Mouse (Mus musculus): ENCODE data around the gene Pnp. TPM values are rescaled to one million over a fixed set of nuclear protein-coding genes. Genes with fewer than 3 reads are reported as not detected.
A peak's percentile ranks its signal among the peaks of the same experiment; 100 is the strongest.
"Not testable (repeated sequence)": the region's sequence is repeated elsewhere in the genome, so short reads cannot be mapped to it uniquely, and the experiment has no call there.

The Pnp gene
- polyA plus RNA-seq, 1 experiment from 2014 or later = 28.2 TPM

- no peak within 1 kb of the TSS for H3K4me2 ChIP-seq (ENCODE audit: low read length)
- no peaks in the 10 kb centered on the region for H3K9me3 ChIP-seq (replicated peaks; ENCODE audit: control insufficient read depth, low read length)
- no peak within 1 kb of the TSS for H3K4me3 ChIP-seq (ENCODE audit: low read depth, low read length)
- H3K27ac ChIP-seq (ENCODE audit: low read depth, low read length) = no peak within 1 kb of the TSS
- H3K27me3 ChIP-seq (replicated peaks; ENCODE audit: control insufficient read depth, insufficient read depth, low read length) = no peaks in the 10 kb centered on the region
- no peak within 1 kb of the TSS for H3K9ac ChIP-seq (ENCODE audit: low read length)
- 92% methylated on average over 8 of the region's 8 CpGs for WGBS
- H3K36me3 ChIP-seq (ENCODE audit: control insufficient read depth, insufficient read depth, low read length) = no peaks in the 10 kb centered on the region
- ATAC-seq (no peak), DNase-seq (ENCODE audit: low spot score) (no peak)
- H3K4me1 ChIP-seq (ENCODE audit: control insufficient read depth, insufficient read depth, low read length) = no peaks in the 10 kb centered on the region
Observed at GRCm38 (mm10) chr14:51007152-51007801, 76.4 kb downstream of the Pnp start, which contains the start of gene Rnase10. Gene Rnase10, plus strand, starts transcription at chr14:51007751.

GRCm38 (mm10) chr14:51007914-51008713 is 77.2 kb downstream of the Pnp start:
- peak; percentile 35 for DNase-seq (ENCODE audit: low spot score)
- no peak overlapping the region for H3K27ac ChIP-seq (ENCODE audit: low read depth, low read length)
- H3K9ac ChIP-seq (ENCODE audit: low read length) = no peak overlapping the region
- no peak overlapping the region for H3K4me2 ChIP-seq (ENCODE audit: low read length)
- no peaks in the 10 kb centered on the region for H3K27me3 ChIP-seq (replicated peaks; ENCODE audit: control insufficient read depth, insufficient read depth, low read length)
- H3K4me1 ChIP-seq (ENCODE audit: control insufficient read depth, insufficient read depth, low read length) = no peaks in the 10 kb centered on the region
- WGBS = 85% methylated on average over 13 of the region's 13 CpGs
- H3K9me3 ChIP-seq (replicated peaks; ENCODE audit: control insufficient read depth, low read length) = no peaks in the 10 kb centered on the region
- H3K36me3 ChIP-seq (ENCODE audit: control insufficient read depth, insufficient read depth, low read length) = no peaks in the 10 kb centered on the region
- H3K4me3 ChIP-seq (ENCODE audit: low read depth, low read length) = no peak overlapping the region
- ATAC-seq = no peak; the same call in 1 of the 2 replicates

- Histone ChIP-seq H3K4me2 (ENCODE audit: low read length) (no peak overlapping the region), H3K36me3 (ENCODE audit: control insufficient read depth, insufficient read depth, low read length) (no peaks in the 10 kb centered on the region), H3K4me3 (ENCODE audit: low read depth, low read length) (no peak overlapping the region), H3K9ac (ENCODE audit: low read length) (no peak overlapping the region), H3K4me1 (ENCODE audit: control insufficient read depth, insufficient read depth, low read length) (no peaks in the 10 kb centered on the region), H3K9me3 (replicated peaks; ENCODE audit: control insufficient read depth, low read length) (no peaks in the 10 kb centered on the region), H3K27ac (ENCODE audit: low read depth, low read length) (no peak overlapping the region), H3K27me3 (replicated peaks; ENCODE audit: control insufficient read depth, insufficient read depth, low read length) (no peaks in the 10 kb centered on the region)
- no peak for DNase-seq (ENCODE audit: low spot score)
- 93% methylated on average over 4 of the region's 4 CpGs for WGBS
- no peak for ATAC-seq
Observed at GRCm38 (mm10) chr14:51008781-51009180, 77.9 kb downstream of the Pnp start.

DNA sequence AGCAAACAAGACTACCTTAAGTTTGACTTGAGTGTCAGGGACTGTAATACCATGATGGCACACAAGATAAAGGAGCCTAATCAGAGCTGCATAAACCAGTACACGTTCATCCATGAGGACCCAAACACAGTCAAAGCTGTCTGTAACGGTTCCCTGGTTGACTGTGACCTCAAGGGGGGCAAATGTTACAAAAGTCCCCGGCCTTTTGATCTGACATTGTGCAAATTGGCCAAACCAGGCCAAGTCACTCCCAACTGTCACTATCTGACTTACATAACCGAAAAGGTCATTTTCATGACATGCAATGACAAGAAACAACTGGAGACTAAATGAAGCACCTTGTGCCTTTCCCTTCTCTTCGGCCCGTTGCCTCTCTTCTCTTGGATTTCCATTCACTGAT is 78.7 kb downstream of the Pnp start:
- Histone ChIP-seq H3K4me3 (ENCODE audit: low read depth, low read length) (no peak overlapping the region), H3K4me1 (ENCODE audit: control insufficient read depth, insufficient read depth, low read length) (no peaks in the 10 kb centered on the region), H3K9ac (ENCODE audit: low read length) (no peak overlapping the region), H3K36me3 (ENCODE audit: control insufficient read depth, insufficient read depth, low read length) (no peaks in the 10 kb centered on the region), H3K4me2 (ENCODE audit: low read length) (no peak overlapping the region), H3K9me3 (replicated peaks; ENCODE audit: control insufficient read depth, low read length) (no peaks in the 10 kb centered on the region), H3K27me3 (replicated peaks; ENCODE audit: control insufficient read depth, insufficient read depth, low read length) (no peaks in the 10 kb centered on the region), H3K27ac (ENCODE audit: low read depth, low read length) (no peak overlapping the region)
- DNase-seq (ENCODE audit: low spot score) (no peak), ATAC-seq (no peak)
- 89% methylated on average over 6 of the region's 6 CpGs for WGBS

DNA sequence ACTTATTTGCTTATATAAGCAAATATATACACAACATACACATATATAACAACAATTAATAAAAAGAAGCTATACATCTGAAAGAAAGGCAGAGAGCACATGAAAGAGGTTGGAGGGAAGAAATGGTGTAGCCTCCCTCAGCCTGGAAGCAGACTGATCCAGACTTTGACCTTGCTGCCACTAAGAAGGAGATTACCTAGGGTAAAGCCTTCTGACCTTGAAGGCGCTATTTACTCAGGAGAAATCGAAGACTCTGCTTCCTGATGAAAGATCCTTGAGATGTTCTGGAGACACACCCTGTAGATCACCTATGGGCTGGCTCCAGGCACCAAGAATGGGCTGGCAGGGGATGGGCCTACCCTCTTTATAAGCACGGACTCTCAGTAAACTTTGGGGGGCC is 83.8 kb downstream of the Pnp start:
- ATAC-seq; H3K9me3 ChIP-seq (replicated peaks; ENCODE audit: control insufficient read depth, low read length); H3K4me2 ChIP-seq (ENCODE audit: low read length); H3K27ac ChIP-seq (ENCODE audit: low read depth, low read length); H3K36me3 ChIP-seq (ENCODE audit: control insufficient read depth, insufficient read depth, low read length); H3K4me1 ChIP-seq (ENCODE audit: control insufficient read depth, insufficient read depth, low read length); H3K4me3 ChIP-seq (ENCODE audit: low read depth, low read length); DNase-seq (ENCODE audit: low spot score); H3K27me3 ChIP-seq (replicated peaks; ENCODE audit: control insufficient read depth, insufficient read depth, low read length); H3K9ac ChIP-seq (ENCODE audit: low read length): not testable (repeated sequence)
- WGBS = 86% methylated on average over 3 of the region's 3 CpGs

Other genes starting within 250 kb of the Pnp start
- not detected in 2 replicates for gene Olfr747, start 237.9 kb upstream of the Pnp start, polyA plus RNA-seq (2014; fragmentation: Nextera tagmentation; extraction: Ambion mirVana)
- not detected in 2 replicates for gene Olfr748, start 223.7 kb upstream of the Pnp start, polyA plus RNA-seq (2014; fragmentation: Nextera tagmentation; extraction: Ambion mirVana)
- gene Olfr749, start 186.0 kb upstream of the Pnp start, polyA plus RNA-seq (2014; fragmentation: Nextera tagmentation; extraction: Ambion mirVana) = not detected in 2 replicates
- 152 and 161 TPM in 2 replicates for gene Ttc5, start 145.6 kb upstream of the Pnp start, polyA plus RNA-seq (2014; fragmentation: Nextera tagmentation; extraction: Ambion mirVana)
- gene Ccnb1ip1, start 123.3 kb upstream of the Pnp start, polyA plus RNA-seq (2014; fragmentation: Nextera tagmentation; extraction: Ambion mirVana) = 0.11 TPM in 1 of 2 replicates, not detected in the other
- 58.7 and 60.9 TPM in 2 replicates for gene Parp2, start 123.2 kb upstream of the Pnp start, polyA plus RNA-seq (2014; fragmentation: Nextera tagmentation; extraction: Ambion mirVana)
- gene Tep1, start 60.5 kb upstream of the Pnp start, polyA plus RNA-seq (2014; fragmentation: Nextera tagmentation; extraction: Ambion mirVana) = 1.3 and 2.5 TPM in 2 replicates
- gene Klhl33, start 33.6 kb upstream of the Pnp start, polyA plus RNA-seq (2014; fragmentation: Nextera tagmentation; extraction: Ambion mirVana) = 0.25 and 0.36 TPM in 2 replicates
- 160 and 180 TPM in 2 replicates for gene Osgep, start 6.2 kb upstream of the Pnp start, polyA plus RNA-seq (2014; fragmentation: Nextera tagmentation; extraction: Ambion mirVana)
- gene Apex1, start 6.1 kb upstream of the Pnp start, polyA plus RNA-seq (2014; fragmentation: Nextera tagmentation; extraction: Ambion mirVana) = 322 and 355 TPM in 2 replicates
- gene Pip4p1, start 226 bp upstream of the Pnp start, polyA plus RNA-seq (2014; fragmentation: Nextera tagmentation; extraction: Ambion mirVana) = 81.4 and 86.0 TPM in 2 replicates
- 2.5 TPM in 1 of 2 replicates, not detected in the other for gene Gm49342, start 13.4 kb downstream of the Pnp start, polyA plus RNA-seq (2014; fragmentation: Nextera tagmentation; extraction: Ambion mirVana)
- gene Pnp2, start 24.9 kb downstream of the Pnp start, polyA plus RNA-seq (2014; fragmentation: Nextera tagmentation; extraction: Ambion mirVana) = 0.46 and 0.69 TPM in 2 replicates
- not detected in 2 replicates for gene Rnase10, start 76.7 kb downstream of the Pnp start, polyA plus RNA-seq (2014; fragmentation: Nextera tagmentation; extraction: Ambion mirVana)
- not detected in 2 replicates for gene Rnase9, start 110.8 kb downstream of the Pnp start, polyA plus RNA-seq (2014; fragmentation: Nextera tagmentation; extraction: Ambion mirVana)
- gene Rnase11, start 119.1 kb downstream of the Pnp start, polyA plus RNA-seq (2014; fragmentation: Nextera tagmentation; extraction: Ambion mirVana) = not detected in 2 replicates
- gene Rnase12, start 126.6 kb downstream of the Pnp start, polyA plus RNA-seq (2014; fragmentation: Nextera tagmentation; extraction: Ambion mirVana) = not detected in 2 replicates
- gene Olfr750, start 143.4 kb downstream of the Pnp start, polyA plus RNA-seq (2014; fragmentation: Nextera tagmentation; extraction: Ambion mirVana) = not detected in 2 replicates
- 11.5 and 14.2 TPM in 2 replicates for gene Rnase4, start 160.0 kb downstream of the Pnp start, polyA plus RNA-seq (2014; fragmentation: Nextera tagmentation; extraction: Ambion mirVana)
- 2.2 and 2.8 TPM in 2 replicates for gene Ang, start 160.1 kb downstream of the Pnp start, polyA plus RNA-seq (2014; fragmentation: Nextera tagmentation; extraction: Ambion mirVana)
- not detected in 2 replicates for gene Eddm3b, start 183.3 kb downstream of the Pnp start, polyA plus RNA-seq (2014; fragmentation: Nextera tagmentation; extraction: Ambion mirVana)
- gene Rnase6, start 192.8 kb downstream of the Pnp start, polyA plus RNA-seq (2014; fragmentation: Nextera tagmentation; extraction: Ambion mirVana) = 0.33 and 1.3 TPM in 2 replicates
- 0.18 TPM in 1 of 2 replicates, not detected in the other for gene Rnase1, start 215.7 kb downstream of the Pnp start, polyA plus RNA-seq (2014; fragmentation: Nextera tagmentation; extraction: Ambion mirVana)
- not detected in 2 replicates for gene Rnase2b, start 231.2 kb downstream of the Pnp start, polyA plus RNA-seq (2014; fragmentation: Nextera tagmentation; extraction: Ambion mirVana)